Mouse (Mus musculus): ENCODE results near the gene Atp2b1.
"Not testable (repeated sequence)": the region's sequence is repeated elsewhere in the genome, so short reads cannot be mapped to it uniquely, and the experiment has no call there.

Atp2b1 gene

DNA sequence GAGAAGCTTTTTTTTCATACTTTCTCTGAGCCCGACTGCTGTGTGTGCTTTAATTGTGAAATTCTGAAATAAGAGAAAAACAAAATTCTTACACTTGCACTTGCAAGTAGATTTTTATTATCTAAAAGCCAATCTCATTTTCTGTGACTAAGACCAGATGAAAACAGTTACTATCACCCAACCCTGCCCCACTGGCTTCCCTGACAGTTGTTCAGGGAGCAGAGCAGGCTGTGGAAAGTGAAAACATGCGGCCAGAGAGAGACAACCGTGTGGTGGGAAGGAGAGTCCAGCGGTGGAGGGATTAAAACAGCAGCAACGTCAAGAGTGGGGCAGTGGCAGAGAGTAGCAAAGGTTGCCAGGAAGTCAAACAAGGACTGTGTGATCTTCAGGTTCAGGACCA, 46.7 kb downstream of the Atp2b1 start:
- DNase-seq (ENCODE audit: extremely low read depth, low read depth, low spot score), result no peak

DNA sequence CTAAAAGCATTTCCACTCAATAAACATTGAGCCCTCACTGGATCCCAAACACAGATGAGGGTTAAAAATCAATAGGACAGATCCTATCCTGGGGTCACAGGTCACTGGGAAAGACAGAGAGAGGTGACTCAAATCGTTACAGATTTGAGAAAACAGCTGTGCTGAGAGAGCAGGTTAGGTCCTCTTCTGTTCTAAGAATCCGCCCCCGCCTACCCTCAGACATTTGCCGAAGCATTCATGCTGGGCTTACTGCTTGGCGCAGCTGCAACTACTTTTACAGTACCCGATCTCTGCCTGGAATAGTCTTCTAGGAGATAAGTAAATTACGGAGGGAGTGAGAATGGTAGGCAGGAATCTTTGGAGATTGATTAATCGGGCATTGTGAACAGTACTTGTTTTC, 47.9 kb downstream of the Atp2b1 start:
- DNase-seq (ENCODE audit: extremely low read depth, low read depth, low spot score), result no peak

GRCm38 (mm10) chr10:98966407-98967215, 52.4 kb downstream of the Atp2b1 start:
- DNase-seq (ENCODE audit: extremely low read depth, low read depth, low spot score), result no peak

GRCm38 (mm10) chr10:98967240-98967891, 53.2 kb downstream of the Atp2b1 start:
- no peak for DNase-seq (ENCODE audit: extremely low read depth, low read depth, low spot score)

DNA sequence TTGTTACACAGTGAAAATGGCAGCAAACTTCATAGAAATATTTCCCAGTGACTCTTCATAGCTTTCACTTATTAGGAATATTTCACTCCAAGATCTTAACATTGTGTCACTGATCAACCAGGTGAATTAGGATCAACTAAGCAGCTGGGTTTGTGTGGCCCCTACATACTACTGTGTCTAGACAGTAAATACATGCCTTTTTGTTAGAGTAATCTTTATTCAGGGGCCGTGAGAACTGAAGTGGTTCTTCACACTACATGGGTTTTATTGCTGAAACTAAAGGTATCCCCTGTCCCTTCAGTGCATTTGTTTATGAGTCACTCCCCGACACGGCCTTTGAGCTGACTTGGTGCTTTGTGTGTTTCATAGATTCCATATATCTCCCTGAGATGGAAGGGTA, 56.7 kb downstream of the Atp2b1 start:
- no peak for DNase-seq (ENCODE audit: extremely low read depth, low read depth, low spot score)

GRCm38 (mm10) chr10:98972359-98972758, 58.2 kb downstream of the Atp2b1 start:
- no peak for DNase-seq (ENCODE audit: extremely low read depth, low read depth, low spot score)

DNA sequence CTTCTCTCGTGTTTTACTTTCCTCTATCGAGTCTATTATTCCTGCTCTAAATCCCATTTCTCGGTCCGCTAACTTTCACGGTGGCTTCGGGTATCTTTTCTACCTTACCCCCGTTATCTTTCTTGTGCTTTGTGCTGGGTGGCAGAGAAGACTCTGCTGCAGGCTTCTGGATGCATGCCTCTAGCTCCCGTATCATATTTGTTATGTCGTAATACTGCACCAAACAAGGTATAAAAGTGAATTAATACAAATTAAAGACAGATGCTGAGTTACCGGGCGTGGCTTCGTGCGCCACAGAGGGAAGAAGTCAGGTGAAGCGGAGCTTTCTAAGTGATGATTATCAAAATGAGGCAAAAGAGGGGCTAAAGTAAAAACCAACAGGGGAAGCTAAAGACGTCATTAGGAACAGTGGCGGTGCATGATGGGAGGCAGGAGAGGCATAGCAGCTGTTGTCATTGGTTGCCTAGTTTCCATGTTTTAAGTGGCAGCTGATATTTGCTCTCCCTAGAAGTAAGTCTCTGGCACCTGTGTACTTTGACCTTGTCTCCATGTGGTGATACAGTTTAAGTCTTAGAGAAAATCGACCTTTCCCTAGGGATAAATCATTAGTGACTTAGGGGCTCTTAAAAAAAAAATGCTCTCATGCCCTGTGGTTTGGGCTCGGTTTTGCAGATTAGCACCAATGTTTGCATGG, 58.9 kb downstream of the Atp2b1 start:
- DNase-seq (ENCODE audit: extremely low read depth, low read depth, low spot score), result no peak

GRCm38 (mm10) chr10:98974645-98975044, 60.4 kb downstream of the Atp2b1 start:
- no peak for DNase-seq (ENCODE audit: extremely low read depth, low read depth, low spot score)

DNA sequence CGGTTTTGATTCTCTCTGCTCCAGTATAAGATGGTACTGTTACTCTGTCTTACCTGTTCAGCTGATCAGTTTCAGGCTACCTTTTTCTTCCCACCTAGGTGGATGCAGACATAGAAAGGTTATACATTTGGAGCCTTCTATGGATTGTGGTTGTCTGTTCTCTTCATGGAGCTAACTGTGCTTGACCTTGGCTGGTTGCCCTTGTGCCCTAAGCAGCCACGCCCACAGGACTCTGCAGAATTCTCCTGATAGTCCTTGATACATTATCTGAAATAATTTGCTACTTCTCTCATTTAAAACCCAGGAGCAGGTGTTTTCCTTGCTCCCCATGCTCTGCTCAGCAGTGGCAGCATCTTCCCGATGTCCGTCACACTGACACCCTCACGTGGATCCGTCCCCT, 61.4 kb downstream of the Atp2b1 start:
- DNase-seq (ENCODE audit: extremely low read depth, low read depth, low spot score), result no peak

- no peak for DNase-seq (ENCODE audit: extremely low read depth, low read depth, low spot score)
These were observed 62.8 kb downstream of the Atp2b1 start for GRCm38 (mm10) chr10:98976877-98977494.

DNA sequence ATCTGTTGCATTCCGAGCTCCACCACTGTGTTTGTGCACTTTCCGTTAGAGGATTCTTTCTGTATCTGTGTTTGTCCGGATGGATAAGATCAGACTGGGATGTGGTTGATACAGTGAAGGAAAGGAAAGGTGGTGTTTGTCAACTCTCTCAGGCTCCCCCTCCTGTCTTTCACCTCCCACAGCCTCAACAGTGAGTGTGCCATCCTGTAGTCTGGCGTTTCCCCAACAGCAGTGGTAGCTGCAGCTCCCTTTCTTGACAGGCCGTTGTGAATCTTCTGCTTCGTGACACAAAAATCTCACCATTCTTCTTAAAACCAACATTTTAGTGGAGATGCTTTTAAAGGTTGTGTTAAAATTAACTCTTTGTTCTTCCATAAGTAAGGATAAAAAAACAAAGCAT, 64.6 kb downstream of the Atp2b1 start:
- DNase-seq (ENCODE audit: extremely low read depth, low read depth, low spot score), result no peak

- no peak for DNase-seq (ENCODE audit: extremely low read depth, low read depth, low spot score)
These were observed 65.1 kb downstream of the Atp2b1 start for GRCm38 (mm10) chr10:98979296-98979695.

DNA sequence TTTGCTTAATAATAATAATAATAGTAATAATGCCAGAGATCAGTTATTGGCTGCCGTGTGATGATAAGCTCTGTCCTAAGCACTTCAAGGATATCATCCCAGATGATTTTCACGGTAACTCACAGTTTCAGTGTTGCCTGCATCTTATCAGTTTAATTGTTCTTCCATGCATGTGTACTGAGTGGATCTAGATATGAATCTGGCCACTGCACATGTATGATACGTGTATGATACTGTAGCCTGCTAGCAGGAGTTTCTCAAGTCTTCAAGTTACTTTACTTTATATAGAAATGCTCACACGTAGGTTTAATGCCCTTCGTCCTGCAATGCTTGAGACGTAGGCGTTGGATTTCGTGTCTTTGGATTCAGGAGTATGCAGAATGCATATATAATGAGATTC, 65.7 kb downstream of the Atp2b1 start:
- DNase-seq (ENCODE audit: extremely low read depth, low read depth, low spot score), result no peak

- DNase-seq (ENCODE audit: extremely low read depth, low read depth, low spot score), result no peak
These were observed 77.8 kb downstream of the Atp2b1 start for GRCm38 (mm10) chr10:98991964-98992363.

- no peak for DNase-seq (ENCODE audit: extremely low read depth, low read depth, low spot score)
These were observed 79.0 kb downstream of the Atp2b1 start for GRCm38 (mm10) chr10:98993186-98993585.

- not testable (repeated sequence) for DNase-seq (ENCODE audit: extremely low read depth, low read depth, low spot score)
These were observed 81.0 kb downstream of the Atp2b1 start for GRCm38 (mm10) chr10:98995016-98995747.

DNA sequence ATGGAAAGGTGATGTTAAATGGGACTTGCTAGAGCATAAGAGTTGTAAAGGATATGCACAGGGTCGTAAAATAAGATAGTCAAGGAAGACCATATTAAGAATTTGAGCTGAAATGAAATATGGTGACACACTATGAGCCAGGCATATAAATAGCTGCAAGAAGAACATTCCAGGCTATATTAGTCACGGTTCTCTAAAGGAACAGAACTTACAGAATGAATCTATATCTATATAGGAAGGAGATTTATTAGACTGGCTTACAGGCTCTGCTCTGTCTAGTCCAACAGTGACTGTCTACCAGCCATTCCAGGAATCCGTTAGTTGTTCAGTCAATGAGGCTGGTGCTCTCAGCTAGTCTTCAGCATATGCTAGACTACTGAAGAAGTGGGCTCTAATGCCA, 90.7 kb downstream of the Atp2b1 start:
- no peak for DNase-seq (ENCODE audit: extremely low read depth, low read depth, low spot score)

- no peak for DNase-seq (ENCODE audit: extremely low read depth, low read depth, low spot score)
These were observed 96.9 kb downstream of the Atp2b1 start for GRCm38 (mm10) chr10:99011084-99011483.

DNA sequence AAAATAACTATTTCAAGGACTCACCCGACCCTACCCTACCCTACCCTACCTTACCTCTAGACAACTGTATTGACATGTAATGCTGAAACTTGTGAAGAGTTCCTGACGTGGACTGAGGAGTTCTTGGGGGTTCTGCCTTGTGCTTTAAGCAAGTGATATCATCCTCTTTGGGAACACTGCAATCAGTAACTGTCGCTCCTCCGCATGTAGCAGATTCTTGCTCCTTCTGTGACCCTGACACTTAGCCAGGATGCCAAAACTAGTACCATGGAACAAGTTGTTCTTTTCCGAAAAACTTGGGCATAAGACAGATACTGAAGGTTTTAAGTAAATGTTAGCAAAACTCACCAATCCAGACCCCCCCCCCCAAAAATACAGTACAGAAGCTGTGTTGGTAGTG, 97.9 kb downstream of the Atp2b1 start:
- no peak for DNase-seq (ENCODE audit: extremely low read depth, low read depth, low spot score)

- no peak for DNase-seq (ENCODE audit: extremely low read depth, low read depth, low spot score)
These were observed 100.5 kb downstream of the Atp2b1 start for GRCm38 (mm10) chr10:99014737-99015136.

DNA sequence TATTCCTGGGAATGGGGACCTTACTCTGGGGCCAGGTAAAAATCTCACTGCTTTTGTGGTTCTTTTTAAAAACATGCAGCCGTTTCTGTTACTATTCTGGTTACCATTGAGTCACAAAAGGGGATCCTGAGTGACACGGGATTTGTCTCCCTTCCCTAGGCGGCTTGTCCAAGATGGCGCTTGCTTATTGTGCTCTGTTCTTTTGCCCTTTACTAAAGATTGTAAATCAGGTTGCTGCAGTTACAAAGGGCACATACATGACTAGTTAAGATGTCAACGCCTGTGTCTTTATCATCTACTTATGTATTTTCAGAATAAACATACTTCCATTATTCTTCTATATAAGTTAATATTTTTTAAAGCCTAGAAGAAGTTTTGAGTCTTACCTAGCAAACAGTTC, 102.8 kb downstream of the Atp2b1 start:
- no peak for DNase-seq (ENCODE audit: extremely low read depth, low read depth, low spot score)

All from fat pad, adult 2 months (tissue).